Mouse (Mus musculus): Measurements from ENCODE around the gene Ash1l.

Ash1l gene

GRCm38 (mm10) chr3:89091811-89092508 is 141.5 kb downstream of the Ash1l start:
- no peak for DNase-seq (ENCODE audit: low spot score in 2 of 2)

DNA sequence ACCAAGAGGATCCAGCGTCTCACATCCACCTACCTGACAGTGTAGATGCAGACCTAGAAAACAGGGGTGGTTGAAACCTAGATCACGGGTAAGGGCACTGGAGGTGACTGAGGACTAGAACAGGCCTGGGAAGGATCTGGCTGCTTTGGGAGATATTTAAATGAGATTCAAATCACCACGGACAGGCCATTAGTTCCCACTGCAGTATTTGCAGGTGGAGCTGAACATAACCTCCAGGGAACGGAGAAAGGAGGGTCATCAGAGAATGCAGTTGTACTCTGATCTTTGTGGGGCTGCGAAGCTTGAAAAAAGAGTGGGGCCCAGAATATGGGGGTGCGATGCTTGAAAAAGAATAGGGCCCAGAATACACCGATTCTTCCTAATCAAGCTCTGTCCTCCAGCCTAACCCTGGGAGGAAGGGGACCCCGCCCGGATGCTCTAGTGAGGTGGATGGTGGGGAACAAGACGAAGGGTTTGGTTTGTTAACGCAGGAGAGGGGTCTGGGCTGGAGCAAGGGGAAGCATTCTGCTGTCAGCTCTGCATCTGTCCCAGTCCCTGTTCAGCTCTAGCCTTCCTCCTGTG is 142.2 kb downstream of the Ash1l start:
- no peak for DNase-seq (ENCODE audit: low spot score in 2 of 2)

DNA sequence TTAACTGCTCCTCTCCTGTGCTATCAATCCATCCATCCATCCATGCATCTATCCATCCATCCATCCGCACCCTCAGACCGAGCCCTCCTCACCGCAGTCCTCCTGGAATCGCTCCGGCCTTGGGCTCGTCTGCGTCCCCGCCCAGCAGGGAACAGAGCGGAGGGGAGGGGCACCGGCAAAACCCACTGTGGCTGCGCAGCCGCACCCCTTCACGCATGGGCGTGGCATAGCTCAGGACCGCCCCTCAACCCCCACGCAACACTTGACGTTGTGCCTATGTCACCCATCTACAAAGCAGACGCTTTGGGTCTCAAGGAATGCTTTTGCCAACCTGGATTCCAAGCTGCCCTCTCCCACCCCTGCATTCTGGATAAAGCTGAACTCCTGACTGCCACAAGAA is 142.8 kb downstream of the Ash1l start, which contains the start of gene Rusc1:
TSS of gene Rusc1 (minus strand) at position 137 of the 400 bp plus-strand sequence.
- peak; percentile 74 to 80 for DNase-seq (ENCODE audit: low spot score in 2 of 2)

DNA sequence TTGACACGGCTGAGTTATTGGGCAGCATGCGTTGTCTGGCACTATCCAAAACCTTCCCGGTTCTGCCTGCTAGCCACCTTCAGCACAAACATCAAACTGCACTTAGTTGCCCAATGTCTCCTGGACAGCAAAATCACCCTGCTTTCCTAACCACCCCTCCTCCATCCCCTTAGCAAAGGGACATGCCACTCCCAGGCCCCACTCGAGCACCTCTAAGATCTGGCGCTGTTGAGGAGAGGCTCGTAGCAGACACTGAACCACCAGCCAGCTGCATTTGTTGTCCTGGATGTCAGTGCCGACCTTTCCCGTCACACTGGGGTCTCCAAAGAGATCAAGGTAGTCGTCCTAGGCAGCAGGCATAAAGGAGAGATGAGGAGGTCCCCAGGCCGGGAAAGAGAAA is 143.6 kb downstream of the Ash1l start:
- no peak for DNase-seq (ENCODE audit: low spot score in 2 of 2)

- DNase-seq (ENCODE audit: low spot score in 2 of 2), result no peak
These were observed 150.4 kb downstream of the Ash1l start, which contains the start of gene Gm43738 for GRCm38 (mm10) chr3:89100811-89101210. Gene Gm43738 (minus strand): TSS chr3:89101099.

DNA sequence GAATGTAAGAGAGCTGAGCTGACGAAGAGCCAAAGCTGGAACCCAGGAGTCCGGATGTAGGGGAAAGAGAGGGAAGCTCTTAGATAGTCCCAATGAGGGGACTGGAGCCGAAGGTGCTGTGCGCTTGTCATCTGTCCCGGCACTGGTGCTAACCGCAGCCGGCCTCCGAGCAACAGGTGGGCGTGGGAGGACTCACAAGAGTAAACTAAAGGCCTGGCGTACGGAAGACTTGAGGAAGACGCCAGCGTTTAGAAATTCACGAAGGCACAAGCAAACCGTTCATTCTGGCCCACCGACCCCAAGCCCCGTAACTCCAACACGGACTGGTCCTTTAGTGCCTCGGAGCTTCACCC is 151.0 kb downstream of the Ash1l start:
- no peak for DNase-seq (ENCODE audit: low spot score in 2 of 2)

DNA sequence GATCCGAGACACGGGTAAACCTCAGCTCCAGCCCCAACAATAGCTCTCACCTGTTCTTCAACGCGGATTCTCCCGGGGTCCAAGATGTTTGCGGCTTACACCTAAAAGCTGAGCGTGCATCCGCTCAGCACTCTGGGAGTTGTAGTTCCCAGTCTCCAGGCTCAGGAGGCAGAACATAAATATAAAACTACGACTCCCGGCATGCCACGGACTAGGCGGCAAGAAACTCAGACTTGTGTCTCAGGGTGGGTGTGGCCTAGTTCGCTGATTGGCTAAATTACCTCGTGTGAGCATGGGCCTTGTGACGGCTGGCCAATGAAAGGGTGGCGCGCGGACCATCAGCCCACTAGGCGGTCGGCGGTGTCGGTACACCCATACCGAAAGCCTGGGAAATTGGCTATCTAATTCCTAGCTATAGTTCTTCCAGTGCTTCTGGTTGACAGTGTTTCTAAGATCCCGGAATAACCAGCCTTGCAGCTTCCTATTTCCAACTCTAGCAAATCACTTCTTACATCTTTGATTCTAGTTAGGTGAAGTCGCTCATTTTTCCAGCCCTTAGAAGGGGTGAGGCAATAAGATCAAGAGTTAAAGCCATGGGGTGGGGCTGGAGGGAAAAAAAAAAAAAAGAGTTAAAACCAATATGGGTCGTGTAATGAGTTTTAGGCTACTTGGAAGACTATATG is 151.5 kb downstream of the Ash1l start, which contains the start of gene Fdps:
TSS of gene Fdps (minus strand) at position 148 of the 683 bp plus-strand sequence.
- peak; percentile 94 to 95 for DNase-seq (ENCODE audit: low spot score in 2 of 2)

GRCm38 (mm10) chr3:89102495-89103290 is 152.3 kb downstream of the Ash1l start:
- DNase-seq (ENCODE audit: low spot score in 2 of 2), result no peak

GRCm38 (mm10) chr3:89103291-89103595 is 152.8 kb downstream of the Ash1l start:
- no peak for DNase-seq (ENCODE audit: low spot score in 2 of 2)

DNA sequence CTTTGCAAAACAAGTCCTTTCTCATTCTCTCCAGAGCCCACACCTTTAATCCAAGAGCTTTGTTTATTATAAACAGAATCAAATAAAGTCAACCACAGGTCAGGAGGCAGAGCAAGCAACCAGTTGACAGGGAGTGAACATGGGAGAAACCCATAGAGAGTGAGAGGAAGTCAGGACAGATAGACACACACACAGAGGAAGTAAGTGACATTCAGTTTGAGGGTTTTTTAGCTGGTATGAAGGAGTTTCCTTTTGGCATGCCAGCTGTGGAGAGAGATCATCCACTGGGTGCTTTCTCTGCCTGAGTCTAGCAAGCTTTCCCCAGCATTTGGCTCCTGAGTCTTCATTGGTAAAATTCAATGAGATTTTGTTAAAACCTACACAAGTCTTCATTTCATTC is 156.5 kb downstream of the Ash1l start:
- no peak for DNase-seq (ENCODE audit: low spot score in 2 of 2)

DNA sequence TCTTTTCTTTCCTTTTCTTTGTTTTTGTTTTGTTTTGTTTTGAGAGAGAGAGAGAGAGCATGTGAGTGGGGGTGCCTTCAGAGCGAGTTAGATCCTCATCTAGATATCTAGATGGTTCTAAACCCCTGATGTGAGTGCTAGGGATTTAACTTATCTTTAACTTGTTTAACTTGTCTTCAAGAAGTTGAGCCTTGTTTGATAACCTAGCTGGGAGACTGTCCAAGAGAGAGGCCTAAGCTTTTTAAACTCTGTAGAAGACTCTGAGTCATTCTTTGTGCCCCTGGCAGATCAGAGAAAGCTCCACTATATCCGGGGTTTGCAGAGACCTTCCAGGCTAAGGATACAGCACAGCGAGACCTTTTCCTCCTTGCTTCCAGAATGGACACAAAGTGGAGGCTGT is 157.1 kb downstream of the Ash1l start:
- DNase-seq (ENCODE audit: low spot score in 2 of 2), result no peak

DNA sequence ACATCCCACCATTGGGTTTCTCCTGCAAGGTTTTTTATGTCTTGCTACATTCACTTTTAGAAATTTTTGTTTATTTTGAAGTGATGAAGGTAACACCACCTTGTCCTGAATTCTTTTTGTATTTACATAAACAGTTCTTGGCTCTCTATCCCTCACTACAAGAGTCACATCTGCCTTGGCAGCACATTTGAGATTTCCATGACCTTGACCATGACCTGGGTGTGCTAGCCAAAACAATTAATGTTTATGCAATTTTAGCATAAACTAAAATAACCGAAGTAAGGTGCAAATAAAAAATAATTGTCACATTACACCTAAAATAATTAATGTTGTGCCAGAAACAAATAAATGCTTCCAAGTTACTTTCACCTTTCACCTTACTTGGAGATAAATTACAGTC is 157.7 kb downstream of the Ash1l start:
- DNase-seq (ENCODE audit: low spot score in 2 of 2), result no peak

DNA sequence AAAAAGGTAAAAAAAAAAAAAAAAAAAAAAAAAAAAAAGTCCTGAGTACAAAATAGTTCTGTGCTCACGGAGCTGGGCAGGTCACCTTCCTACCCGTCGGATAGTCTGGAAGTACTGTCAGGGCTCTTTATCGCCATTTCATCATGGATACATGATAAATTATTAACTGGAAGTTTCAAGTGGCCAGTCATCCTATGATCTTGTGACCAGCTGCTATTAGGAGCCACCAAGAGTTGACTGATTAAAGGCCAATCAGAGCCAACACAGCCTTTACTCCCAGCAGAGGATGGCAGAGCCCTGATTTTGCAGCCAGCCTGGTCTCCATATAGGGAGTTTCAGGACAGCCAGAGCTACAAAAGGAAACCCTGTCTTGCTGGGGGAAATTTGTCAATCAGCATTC is 162.6 kb downstream of the Ash1l start:
- DNase-seq (ENCODE audit: low spot score in 2 of 2), result no peak

GRCm38 (mm10) chr3:89115522-89115921 is 165.1 kb downstream of the Ash1l start:
- DNase-seq (ENCODE audit: low spot score in 2 of 2), result no peak

GRCm38 (mm10) chr3:89123313-89123712 is 172.9 kb downstream of the Ash1l start:
- no peak for DNase-seq (ENCODE audit: low spot score in 2 of 2)

GRCm38 (mm10) chr3:89124241-89124640 is 173.8 kb downstream of the Ash1l start:
- DNase-seq (ENCODE audit: low spot score in 2 of 2), result no peak

GRCm38 (mm10) chr3:89125981-89126380 is 175.6 kb downstream of the Ash1l start:
- DNase-seq (ENCODE audit: low spot score in 2 of 2), result no peak

Measured in spleen, postnatal 4 days (tissue).